Mouse (Mus musculus) CD4-positive naive resting alpha-beta T cell, adult 76 days (primary cell): ENCODE results near the gene Cilp2. TPM values are rescaled to one million over a fixed set of nuclear protein-coding genes. Genes with fewer than 3 reads are reported as not detected.

Source experiments
- total RNA-seq: library from RNA; stranded (reverse); gene quantifications from one replicate; pipeline ENCODE4 v1.2.4, GENCODE M21; 2023

The Cilp2 gene
- not detected for total RNA-seq

GRCm38 (mm10) chr8:69887289-69888243, at the start of gene Cilp2:
Cilp2 (minus strand) TSS chr8:69887687.

DNA sequence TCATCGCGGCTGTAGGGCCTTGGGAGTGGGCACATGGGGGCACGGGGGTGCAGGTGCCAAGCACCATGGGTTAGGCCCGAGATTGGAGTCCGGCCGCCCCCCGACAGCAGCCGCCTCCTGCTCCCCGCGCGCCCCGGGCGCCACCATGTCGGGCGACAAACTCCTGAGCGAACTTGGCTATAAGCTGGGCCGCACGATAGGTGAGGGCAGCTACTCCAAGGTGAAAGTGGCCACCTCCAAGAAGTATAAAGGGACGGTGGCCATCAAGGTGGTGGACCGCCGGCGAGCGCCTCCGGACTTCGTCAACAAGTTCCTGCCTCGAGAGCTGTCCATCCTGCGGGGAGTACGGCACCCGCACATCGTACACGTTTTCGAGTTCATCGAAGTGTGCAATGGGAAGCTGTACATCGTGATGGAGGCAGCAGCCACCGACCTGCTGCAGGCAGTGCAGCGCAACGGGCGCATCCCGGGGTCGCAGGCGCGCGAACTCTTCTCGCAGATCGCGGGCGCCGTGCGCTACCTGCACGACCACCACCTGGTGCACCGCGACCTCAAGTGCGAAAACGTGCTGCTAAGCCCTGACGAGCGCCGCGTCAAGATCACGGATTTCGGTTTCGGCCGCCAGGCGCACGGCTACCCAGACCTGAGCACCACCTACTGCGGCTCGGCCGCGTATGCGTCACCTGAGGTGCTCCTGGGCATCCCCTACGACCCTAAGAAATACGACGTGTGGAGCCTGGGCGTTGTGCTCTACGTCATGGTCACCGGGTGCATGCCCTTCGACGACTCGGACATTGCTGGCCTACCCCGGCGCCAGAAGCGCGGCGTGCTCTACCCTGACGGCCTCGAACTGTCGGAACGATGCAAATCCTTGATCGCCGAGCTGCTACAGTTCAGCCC, 14.9 kb upstream of the Cilp2 start, which contains the start of the genes Tssk6, Ndufa13 and Yjefn3:
Tssk6 (plus strand) TSS at position 22 of the 900 bp plus-strand sequence.
Ndufa13 (minus strand) TSS at position 396 of the 900 bp plus-strand sequence.
Yjefn3 (minus strand) TSS at position 550 of the 900 bp plus-strand sequence.

GRCm38 (mm10) chr8:69832298-69832853, 55.1 kb downstream of the Cilp2 start, which contains the start of gene Pbx4:
Pbx4 (plus strand) TSS chr8:69832491.

Other genes with a start within 250 kb of the Cilp2 start
- 0.32 TPM for gene Zfp964, start 233.2 kb downstream of the Cilp2 start, total RNA-seq
- gene Zfp869, start 177.0 kb downstream of the Cilp2 start, total RNA-seq: 89.3 TPM
- 5.0 TPM for gene Zfp963, start 137.7 kb downstream of the Cilp2 start, total RNA-seq
- gene Gm20422, start 112.8 kb downstream of the Cilp2 start, total RNA-seq: 4.0 TPM
- 60.4 TPM for gene Atp13a1, start 96.5 kb downstream of the Cilp2 start, total RNA-seq
- 43.1 TPM for gene Zfp866, start 96.5 kb downstream of the Cilp2 start, total RNA-seq
- gene Gmip, start 79.0 kb downstream of the Cilp2 start, total RNA-seq: 236 TPM
- 3.3 TPM for gene Lpar2, start 65.3 kb downstream of the Cilp2 start, total RNA-seq
- 3.8 TPM for gene Pbx4, start 55.2 kb downstream of the Cilp2 start, total RNA-seq
- gene Tssk6, start 14.5 kb upstream of the Cilp2 start, total RNA-seq: 0.44 TPM
- 46.0 TPM for gene Ndufa13, start 14.9 kb upstream of the Cilp2 start, total RNA-seq
- gene Yjefn3, start 15.0 kb upstream of the Cilp2 start, total RNA-seq: 1.1 TPM
- gene Gatad2a, start 108.7 kb upstream of the Cilp2 start, total RNA-seq: 75.0 TPM
- 136 TPM for gene Mau2, start 155.0 kb upstream of the Cilp2 start, total RNA-seq
- 52.8 TPM for gene Sugp1, start 155.1 kb upstream of the Cilp2 start, total RNA-seq
- not detected for gene Tm6sf2, start 185.2 kb upstream of the Cilp2 start, total RNA-seq
- not detected for gene Hapln4, start 195.8 kb upstream of the Cilp2 start, total RNA-seq
- gene Ncan, start 233.2 kb upstream of the Cilp2 start, total RNA-seq: not detected
- 24.6 TPM for gene Nr2c2ap, start 243.6 kb upstream of the Cilp2 start, total RNA-seq